Mouse (Mus musculus) forebrain, embryonic 14.5 days (tissue): ENCODE measurements around the gene Tmem230. TPM values are rescaled to one million over a fixed set of nuclear protein-coding genes. Genes with fewer than 3 reads are reported as not detected.

Experiments used
- ATAC-seq: fragments of 200-750 bp; cut with Nextera tagmentation; 2 replicates; pipeline ENCODE4 v1.8.0; 2017; ENCODE audit warnings: mild to moderate bottlenecking, moderate library complexity
- DNase-seq: peaks from one replicate; pipeline ENCODE4 v3.0.0-alpha.2; 2015; ENCODE audit warnings: low spot score
- H3K27ac ChIP-seq: fragments of 300-500 bp; sonication (generic); 2 replicates; pipeline ENCODE4 v1.5.1; 2014; ENCODE audit warnings: low read depth, mild to moderate bottlenecking, control low read depth, low read length, moderate library complexity
- H3K27me3 ChIP-seq: fragments of 300-500 bp; sonication (generic); replicated peaks from 2 replicates; pipeline ENCODE4 v1.6.1; 2014; ENCODE audit warnings: low read length, control low read depth, mixed read lengths; ENCODE audit not compliant: control insufficient read depth, insufficient read depth
- H3K36me3 ChIP-seq: fragments of 300-500 bp; sonication (generic); 2 replicates; pipeline ENCODE4 v1.6.1; 2014; ENCODE audit warnings: low read length, control low read depth; ENCODE audit not compliant: control insufficient read depth, insufficient read depth
- H3K4me1 ChIP-seq: fragments of 300-500 bp; sonication (generic); 2 replicates; pipeline ENCODE4 v1.6.1; 2014; ENCODE audit warnings: antibody characterized with exemption, low read length, control low read depth; ENCODE audit not compliant: control insufficient read depth, insufficient read depth
- H3K4me2 ChIP-seq: fragments of 300-500 bp; sonication (generic); 2 replicates; pipeline ENCODE4 v1.6.1; 2014; ENCODE audit warnings: mild to moderate bottlenecking, control low read depth, low read length
- H3K4me3 ChIP-seq: fragments of 300-500 bp; sonication (generic); 2 replicates; pipeline ENCODE4 v1.5.1; 2014; ENCODE audit warnings: low read depth, low read length, control low read depth
- H3K9ac ChIP-seq: fragments of 300-500 bp; sonication (generic); 2 replicates; pipeline ENCODE4 v1.6.1; 2014; ENCODE audit warnings: mild to moderate bottlenecking, low read length, control low read depth, moderate library complexity
- H3K9me3 ChIP-seq: fragments of 300-500 bp; sonication (generic); replicated peaks from 2 replicates; pipeline ENCODE4 v1.6.1; 2016; ENCODE audit warnings: low read length, control low read depth, mixed read lengths; ENCODE audit not compliant: control insufficient read depth
- WGBS: fragments of 180-500 bp; shearing (Covaris S2); extraction: QIAGEN DNeasy Blood & Tissue Kit; methylation state at CpG from one replicate; pipeline ENCODE4 v1.1.7; 2014; 5-methylcytosine and 5-hydroxymethylcytosine counted together
- polyA plus RNA-seq: library from polyadenylated mRNA; unstranded; fragments of >200 nt; fragmentation: Nextera tagmentation; extraction: Ambion mirVana; gene quantifications from 2 replicates; pipeline ENCODE4 v1.2.1, GENCODE M21; 2014

The Tmem230 gene
- polyA plus RNA-seq, 1 experiment from 2014 or later: 51.3 TPM

DNA sequence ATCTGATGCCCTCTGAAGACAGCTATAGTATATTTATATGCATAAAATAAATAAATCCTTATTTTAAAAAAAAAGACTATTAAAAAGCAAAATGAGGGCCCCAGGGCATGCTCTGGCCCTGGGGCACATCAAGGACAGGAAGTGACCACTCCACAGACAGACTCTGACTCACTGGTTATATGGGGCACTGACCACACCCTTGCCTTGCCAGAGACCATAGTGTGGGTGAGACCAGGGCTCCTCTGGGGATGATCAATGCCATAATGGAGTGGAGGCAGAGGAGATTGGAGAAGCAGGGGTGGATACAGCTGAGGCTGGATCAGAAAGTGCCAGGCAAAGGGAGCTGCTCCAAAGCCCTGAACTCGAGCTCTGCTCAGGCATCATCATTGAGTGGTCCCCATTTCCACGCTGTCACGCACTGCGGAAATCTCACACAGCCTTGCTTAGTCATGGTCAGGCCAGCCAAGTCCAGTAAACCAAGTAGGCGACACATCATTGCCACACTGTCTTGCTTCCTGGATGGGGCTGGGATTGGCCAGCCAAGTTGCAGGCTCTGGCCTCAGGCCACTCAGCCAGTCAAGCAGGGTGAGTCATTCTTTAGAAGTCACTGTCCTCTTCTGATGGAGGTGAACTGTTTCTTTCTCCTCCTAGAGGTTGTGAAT lies 35.5 kb downstream of the Tmem230 start:
- no peak overlapping the region for H3K9ac ChIP-seq
- H3K4me3 ChIP-seq: no peak overlapping the region
- no peaks in the 10 kb centered on the region for H3K27me3 ChIP-seq
- H3K4me1 ChIP-seq: no peaks in the 10 kb centered on the region
- no peak for ATAC-seq
- H3K4me2 ChIP-seq: no peak overlapping the region
- 93% methylated on average over 5 of the region's 5 CpGs for WGBS
- no peaks in the 10 kb centered on the region for H3K9me3 ChIP-seq
- no peak for DNase-seq
- no peak overlapping the region for H3K27ac ChIP-seq
- no peaks in the 10 kb centered on the region for H3K36me3 ChIP-seq

DNA sequence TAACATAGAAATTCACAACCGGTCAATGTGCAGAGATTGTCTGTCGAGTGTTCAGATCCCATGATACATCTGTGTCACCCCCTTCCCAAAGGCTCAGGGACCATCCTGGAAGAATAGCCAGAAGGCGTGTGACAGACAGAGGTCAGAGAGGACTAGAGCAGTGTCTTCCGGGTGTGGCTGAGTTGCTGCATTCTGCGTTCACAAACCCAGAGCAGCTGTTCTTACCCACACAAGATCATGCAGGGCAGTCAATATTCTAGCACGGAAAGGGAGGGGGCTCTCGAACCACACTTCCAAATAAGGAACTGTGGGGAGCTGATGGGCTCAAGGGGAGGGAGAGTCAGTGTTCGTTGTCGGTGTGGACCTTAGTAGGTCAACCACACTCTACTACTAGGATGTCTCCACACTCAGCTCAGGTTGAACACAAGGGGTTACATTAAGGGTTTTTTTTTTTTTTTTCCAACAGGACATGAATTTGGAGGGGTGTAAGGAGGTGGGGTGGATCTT lies 36.7 kb downstream of the Tmem230 start:
- Histone ChIP-seq H3K27ac (no peak overlapping the region), H3K4me2 (no peak overlapping the region), H3K4me3 (no peak overlapping the region), H3K9me3 (no peaks in the 10 kb centered on the region), H3K4me1 (no peaks in the 10 kb centered on the region), H3K36me3 (no peaks in the 10 kb centered on the region), H3K9ac (no peak overlapping the region), H3K27me3 (no peaks in the 10 kb centered on the region)
- WGBS: 89% methylated on average over 9 of the region's 9 CpGs
- DNase-seq: no peak
- no peak for ATAC-seq

DNA sequence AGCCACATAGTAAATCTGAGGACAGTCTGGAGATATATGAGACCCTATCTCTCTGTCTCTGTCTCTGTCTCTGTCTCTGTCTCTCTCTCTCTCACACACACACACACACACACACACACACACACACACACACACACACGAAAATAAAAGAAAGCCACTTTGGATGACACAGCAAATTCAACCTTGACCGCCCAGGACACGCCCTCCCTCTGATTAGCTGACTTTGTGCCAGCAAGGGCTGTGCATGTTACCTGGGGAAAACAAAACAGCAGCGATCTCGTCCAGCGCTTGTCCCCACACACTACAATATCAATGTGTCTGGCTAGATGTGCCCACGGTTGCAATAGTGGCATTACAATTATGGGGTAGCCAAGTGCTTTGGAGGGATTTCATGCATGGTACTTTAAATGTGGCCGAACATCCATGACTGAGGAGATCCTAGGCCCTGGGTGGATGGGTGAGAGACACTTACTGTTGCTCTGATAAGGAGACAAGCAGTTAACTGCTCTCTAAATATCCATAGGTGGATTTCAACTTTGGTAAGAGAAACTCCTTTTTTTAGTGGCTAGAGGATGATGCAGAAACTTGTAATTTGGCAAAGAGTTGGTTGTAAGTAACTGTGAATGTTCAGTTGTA lies 39.2 kb downstream of the Tmem230 start:
- WGBS: 74% methylated on average over 8 of the region's 8 CpGs
- H3K27me3 ChIP-seq: no peaks in the 10 kb centered on the region
- H3K4me3 ChIP-seq: no peak overlapping the region
- no peaks in the 10 kb centered on the region for H3K36me3 ChIP-seq
- H3K9me3 ChIP-seq: no peaks in the 10 kb centered on the region
- H3K4me1 ChIP-seq: no peaks in the 10 kb centered on the region
- H3K4me2 ChIP-seq: no peak overlapping the region
- H3K9ac ChIP-seq: no peak overlapping the region
- no peak overlapping the region for H3K27ac ChIP-seq
- ATAC-seq: no peak
- no peak for DNase-seq

DNA sequence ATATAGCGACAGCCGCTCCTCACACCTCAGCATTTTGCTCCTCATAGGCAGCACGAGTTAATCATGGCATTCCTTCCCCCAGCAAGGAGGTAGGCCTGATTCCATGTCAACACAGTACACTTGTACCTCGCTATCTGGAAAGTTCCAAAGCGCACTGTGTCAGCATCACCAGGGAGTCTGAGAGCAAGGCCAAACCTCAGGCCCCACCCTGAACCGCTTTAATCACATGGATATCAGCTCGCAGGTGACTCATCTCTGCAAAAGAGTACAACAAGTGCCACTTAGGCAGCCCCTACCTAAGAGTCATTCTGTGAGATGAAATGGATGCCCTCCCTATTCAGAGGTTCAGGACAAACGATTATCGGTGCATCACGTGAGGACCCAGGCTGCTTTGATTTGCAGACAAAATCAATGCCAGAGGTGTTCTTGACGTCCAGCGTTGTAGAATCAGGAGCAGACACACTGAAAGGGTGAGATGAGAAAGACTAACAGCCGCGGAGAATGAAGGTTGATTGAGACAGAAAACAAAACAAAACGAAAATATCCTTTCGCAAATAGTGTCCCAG lies 41.2 kb downstream of the Tmem230 start:
- H3K9ac ChIP-seq: no peak overlapping the region
- H3K27ac ChIP-seq: no peak overlapping the region
- H3K27me3 ChIP-seq: no peaks in the 10 kb centered on the region
- H3K4me3 ChIP-seq: no peak overlapping the region
- no peaks in the 10 kb centered on the region for H3K9me3 ChIP-seq
- H3K4me2 ChIP-seq: no peak overlapping the region
- H3K36me3 ChIP-seq: no peaks in the 10 kb centered on the region
- ATAC-seq (no peak), DNase-seq (no peak)
- WGBS: 88% methylated on average over 16 of the region's 16 CpGs
- no peaks in the 10 kb centered on the region for H3K4me1 ChIP-seq

DNA sequence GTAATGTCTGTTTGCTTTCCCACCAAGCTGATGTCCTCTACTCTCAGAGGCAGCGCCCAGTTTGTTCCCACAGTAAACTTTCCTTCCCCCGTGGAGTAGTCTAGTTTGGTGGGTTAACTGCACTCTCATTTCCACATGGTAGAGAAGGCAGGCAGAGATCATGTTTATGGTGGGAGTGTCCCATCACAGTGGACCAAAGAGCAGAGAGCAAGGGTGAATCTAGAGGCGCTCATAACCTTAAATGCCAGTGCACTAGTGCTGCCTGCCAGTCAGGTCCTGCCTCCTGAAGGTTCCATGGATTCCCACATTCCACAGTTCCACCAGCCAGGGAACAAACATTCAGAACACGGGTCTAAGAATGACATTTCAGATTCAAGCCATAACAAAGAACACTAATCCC lies 42.1 kb downstream of the Tmem230 start:
- Histone ChIP-seq H3K9ac (no peak overlapping the region), H3K36me3 (no peaks in the 10 kb centered on the region), H3K27me3 (no peaks in the 10 kb centered on the region), H3K4me2 (no peak overlapping the region), H3K27ac (no peak overlapping the region), H3K4me1 (no peaks in the 10 kb centered on the region), H3K9me3 (no peaks in the 10 kb centered on the region), H3K4me3 (no peak overlapping the region)
- DNase-seq: no peak
- 84% methylated on average over 4 of the region's 4 CpGs for WGBS
- no peak for ATAC-seq

DNA sequence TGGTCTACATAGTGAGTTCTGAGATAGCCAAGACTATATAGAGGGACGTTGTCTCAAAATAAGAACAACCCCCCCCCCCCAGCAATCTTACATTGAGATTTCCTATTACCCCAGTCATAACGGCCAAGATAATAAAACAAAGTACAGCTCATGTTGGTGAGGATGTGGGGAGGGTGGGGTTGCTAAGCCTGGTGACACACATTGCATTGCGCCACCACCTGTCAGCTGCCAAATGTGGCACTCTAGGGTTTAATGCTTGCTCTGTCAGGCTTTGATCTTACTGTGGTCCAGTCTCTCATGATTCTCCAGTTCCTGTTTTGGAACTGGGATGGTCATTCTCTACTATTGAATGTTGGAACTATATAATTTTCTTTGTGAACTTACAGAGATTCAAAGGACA lies 43.8 kb downstream of the Tmem230 start:
- DNase-seq: no peak
- no peak overlapping the region for H3K4me2 ChIP-seq
- H3K9ac ChIP-seq: no peak overlapping the region
- WGBS: 91% methylated on average over 3 of the region's 3 CpGs
- no peak overlapping the region for H3K27ac ChIP-seq
- no peak overlapping the region for H3K4me3 ChIP-seq
- no peaks in the 10 kb centered on the region for H3K36me3 ChIP-seq
- no peaks in the 10 kb centered on the region for H3K4me1 ChIP-seq
- no peaks in the 10 kb centered on the region for H3K9me3 ChIP-seq
- H3K27me3 ChIP-seq: no peaks in the 10 kb centered on the region
- ATAC-seq: no peak

DNA sequence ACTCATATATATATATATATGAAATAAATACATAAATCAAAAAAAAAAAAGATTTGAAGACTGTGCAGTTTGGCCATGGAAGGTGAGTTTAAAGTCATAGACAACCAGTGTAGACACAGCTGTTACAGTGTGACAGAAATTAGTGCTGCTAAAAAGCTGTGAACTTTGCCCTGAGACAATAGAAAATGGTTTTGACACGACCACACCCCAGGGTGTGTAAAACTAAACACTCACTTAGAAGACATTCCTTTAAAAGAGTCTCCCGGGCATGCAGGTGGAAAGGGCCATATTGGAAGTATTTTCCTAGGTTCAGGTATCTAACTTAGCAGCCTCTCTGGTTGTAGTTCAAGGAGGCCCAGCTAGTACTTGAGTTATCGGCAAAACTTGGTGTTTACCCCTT lies 44.4 kb downstream of the Tmem230 start:
- no peaks in the 10 kb centered on the region for H3K4me1 ChIP-seq
- no peak overlapping the region for H3K27ac ChIP-seq
- H3K9ac ChIP-seq: no peak overlapping the region
- no peaks in the 10 kb centered on the region for H3K27me3 ChIP-seq
- ATAC-seq (no peak), DNase-seq (no peak)
- no peaks in the 10 kb centered on the region for H3K36me3 ChIP-seq
- no peak overlapping the region for H3K4me2 ChIP-seq
- WGBS: 86% methylated on average over 3 of the region's 3 CpGs
- H3K4me3 ChIP-seq: no peak overlapping the region
- no peaks in the 10 kb centered on the region for H3K9me3 ChIP-seq

DNA sequence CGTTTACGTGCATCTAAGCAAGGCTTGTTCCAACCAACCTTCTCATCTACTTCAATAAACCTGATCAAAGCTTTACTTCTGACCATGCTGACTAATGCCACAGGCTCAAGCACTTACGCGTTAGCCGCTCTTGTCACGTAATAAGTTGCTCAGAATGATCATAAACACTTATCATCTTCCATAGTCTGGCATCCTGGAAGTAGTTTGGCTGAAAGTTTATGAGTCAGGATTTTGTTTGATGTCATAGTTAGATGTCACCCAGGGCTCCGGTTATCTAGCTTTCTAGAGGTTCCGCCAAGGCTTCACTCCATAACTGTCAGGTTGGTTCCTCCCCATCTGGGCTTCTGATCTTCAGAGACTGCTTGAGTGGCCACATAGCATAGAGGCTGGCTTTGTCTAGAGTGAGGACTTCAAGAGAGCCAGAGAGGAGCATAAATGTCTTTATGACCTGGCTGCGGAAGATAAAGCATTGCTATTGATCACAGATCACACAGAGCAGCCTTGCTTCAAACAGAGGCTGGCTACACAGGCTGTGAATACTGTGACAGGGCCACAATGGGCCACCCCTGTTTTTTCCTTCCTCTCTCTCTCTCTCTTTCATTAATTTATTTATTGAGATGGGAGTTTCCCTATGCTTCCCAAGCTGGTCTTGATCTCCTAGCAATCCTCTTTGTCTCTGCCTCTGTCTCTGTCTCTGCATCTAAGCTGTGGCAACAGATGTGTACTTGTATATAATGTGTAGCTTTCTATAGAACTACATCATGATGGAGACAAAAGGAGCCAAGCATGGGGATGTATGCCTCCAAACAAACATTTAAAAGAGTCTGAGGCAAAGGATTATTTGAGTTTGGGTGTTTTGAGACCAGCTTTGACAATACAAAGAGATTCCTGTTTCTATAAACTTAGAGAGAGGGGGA lies 49.3 kb downstream of the Tmem230 start:
- DNase-seq (no peak), ATAC-seq (no peak)
- WGBS: 87% methylated on average over 9 of the region's 9 CpGs

More for the DNA sequence above, 49.3 kb downstream of the Tmem230 start:
- no peak overlapping the region for H3K4me3 ChIP-seq
- H3K4me2 ChIP-seq: no peak overlapping the region
- H3K36me3 ChIP-seq: no peaks in the 10 kb centered on the region
- H3K9me3 ChIP-seq: no peaks in the 10 kb centered on the region
- H3K27me3 ChIP-seq: no peaks in the 10 kb centered on the region
- no peak overlapping the region for H3K9ac ChIP-seq
- no peaks in the 10 kb centered on the region for H3K4me1 ChIP-seq
- no peak overlapping the region for H3K27ac ChIP-seq
